Mouse (Mus musculus): ENCODE measurements around the gene Nfib. TPM values are rescaled to one million over a fixed set of nuclear protein-coding genes. Genes with fewer than 3 reads are reported as not detected.

The Nfib gene
- total RNA-seq, 2 experiments from 2014 or later = 208 to 209 TPM

- DNase-seq = no peak
Measured at GRCm38 (mm10) chr4:82387620-82388019, 317.9 kb downstream of the Nfib start.

GRCm38 (mm10) chr4:82386222-82386993, 319.1 kb downstream of the Nfib start:
- no peak for DNase-seq

GRCm38 (mm10) chr4:82385638-82386037, 319.9 kb downstream of the Nfib start:
- DNase-seq = no peak

- DNase-seq = no peak
Measured at GRCm38 (mm10) chr4:82383991-82384731, 321.4 kb downstream of the Nfib start.

- no peak for DNase-seq
Measured at GRCm38 (mm10) chr4:82383346-82383745, 322.2 kb downstream of the Nfib start.

GRCm38 (mm10) chr4:82381786-82382185, 323.8 kb downstream of the Nfib start:
- DNase-seq = no peak

GRCm38 (mm10) chr4:82380578-82380977, 325.0 kb downstream of the Nfib start:
- no peak for DNase-seq

- no peak for DNase-seq
Measured at GRCm38 (mm10) chr4:82378050-82378449, 327.5 kb downstream of the Nfib start.

GRCm38 (mm10) chr4:82377621-82378020, 327.9 kb downstream of the Nfib start:
- DNase-seq = no peak

GRCm38 (mm10) chr4:82374560-82374959, 331.0 kb downstream of the Nfib start:
- no peak for DNase-seq

GRCm38 (mm10) chr4:82372217-82372616, 333.3 kb downstream of the Nfib start:
- DNase-seq = no peak

- no peak for DNase-seq
Measured at GRCm38 (mm10) chr4:82371471-82371870, 334.1 kb downstream of the Nfib start.

- no peak for DNase-seq
Measured at GRCm38 (mm10) chr4:82369011-82369776, 336.4 kb downstream of the Nfib start.

- DNase-seq = no peak
Measured at GRCm38 (mm10) chr4:82368091-82368775, 337.3 kb downstream of the Nfib start.

GRCm38 (mm10) chr4:82364696-82365385, 340.7 kb downstream of the Nfib start:
- no peak for DNase-seq

GRCm38 (mm10) chr4:82363951-82364350, 341.6 kb downstream of the Nfib start:
- DNase-seq = no peak

- no peak for DNase-seq
Measured at GRCm38 (mm10) chr4:82362294-82362693, 343.3 kb downstream of the Nfib start.

GRCm38 (mm10) chr4:82360081-82360511, 345.5 kb downstream of the Nfib start:
- DNase-seq = no peak

- no peak for DNase-seq
Measured at GRCm38 (mm10) chr4:82359110-82359509, 346.4 kb downstream of the Nfib start.

GRCm38 (mm10) chr4:82349006-82349405, 356.5 kb downstream of the Nfib start:
- no peak for DNase-seq

- peak; percentile 72 for DNase-seq
Measured at GRCm38 (mm10) chr4:82344787-82345186, 360.8 kb downstream of the Nfib start.

- no peak for DNase-seq
Measured at GRCm38 (mm10) chr4:82344224-82344623, 361.3 kb downstream of the Nfib start.

Data from heart, postnatal 4 days (tissue).